In the genomic region with DNA sequence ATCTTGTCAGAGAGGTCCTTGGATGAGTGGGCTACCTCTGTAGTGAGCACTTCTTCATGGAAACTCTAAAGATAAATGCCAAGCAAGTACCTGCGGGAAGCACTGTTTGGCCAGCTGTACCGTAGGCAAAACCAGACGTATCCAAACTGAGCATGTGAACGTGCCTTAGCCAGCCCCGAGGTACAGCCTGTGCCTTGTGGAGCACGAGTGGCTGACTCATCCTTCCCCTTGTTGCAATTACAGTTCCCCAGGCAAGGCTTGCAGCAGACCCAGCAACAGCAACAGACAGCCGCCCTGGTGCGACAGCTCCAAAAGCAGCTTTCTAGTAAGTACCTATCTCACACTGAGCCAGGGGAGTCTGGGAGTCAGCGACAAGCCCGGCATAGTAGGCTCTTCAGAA, we compare ENCODE assay signal across 9 mouse cellular contexts. TPM values are rescaled to one million over a fixed set of nuclear protein-coding genes. Genes with fewer than 3 reads are reported as not detected.
DNase-seq lines count a peak whose midpoint lies in the region; ATAC-seq lines count a peak whose summit lies in the region.
"Had no signal": no experiment of that assay in that cellular context is flagged by ENCODE, and none has a peak within 500 bp of the region (broad histone marks: within the 10 kb centered on the region; RNA-seq: fewer than 3 reads in every experiment).

No protein-coding gene starts in this region.

- no peaks in the 10 kb centered on the region for H3K36me3 ChIP-seq in midbrain, embryonic 13.5 days
- H3K36me3 ChIP-seq in midbrain, embryonic 16.5 days (ENCODE audit: control insufficient read depth, insufficient read depth, low read length), result no peaks in the 10 kb centered on the region
- H3K36me3 ChIP-seq in forebrain, embryonic 14.5 days (ENCODE audit: control insufficient read depth, insufficient read depth, low read length), result 0 out of 2 replicates have a peak, but pooled peaks cover 2% of the 10 kb centered on the region

- H3K27me3 ChIP-seq in midbrain, embryonic 13.5 days, result no peaks in the 10 kb centered on the region
- no peaks in the 10 kb centered on the region for H3K27me3 ChIP-seq in midbrain, embryonic 16.5 days (ENCODE audit: control insufficient read depth, insufficient read depth, low read depth, low read length)
- H3K27me3 ChIP-seq in forebrain, embryonic 14.5 days (replicated peaks; ENCODE audit: control insufficient read depth, insufficient read depth, low read length), result no peaks in the 10 kb centered on the region
- H3K27me3 ChIP-seq: neural tube, embryonic 13.5 days had no signal

- no peak overlapping the region for H3K4me2 ChIP-seq in midbrain, embryonic 13.5 days (replicated peaks)
- H3K4me2 ChIP-seq in midbrain, embryonic 16.5 days (ENCODE audit: low read length), result no peak overlapping the region
- no peak overlapping the region for H3K4me2 ChIP-seq in forebrain, embryonic 14.5 days (ENCODE audit: low read length)
- H3K4me2 ChIP-seq: neural tube, embryonic 13.5 days had no signal

- ATAC-seq in frontal cortex, adult (ENCODE audit: low TSS enrichment), result peak; percentile 98
- ATAC-seq in midbrain, embryonic 13.5 days, result peak; percentile 14; the same call in 1 of the 2 replicates
- ATAC-seq in midbrain, embryonic 16.5 days, result no peak
- peak; percentile 95 for ATAC-seq in neutrophil, adult 5-6 weeks (ENCODE audit: extremely low read depth, insufficient number of reproducible peaks, low FRiP score, poor library complexity, severe bottlenecking)
- no peak for ATAC-seq in forebrain, embryonic 14.5 days

- H3K9ac ChIP-seq in midbrain, embryonic 13.5 days (replicated peaks), result no peak overlapping the region
- no peak overlapping the region for H3K9ac ChIP-seq in midbrain, embryonic 16.5 days (ENCODE audit: low read depth, low read length)
- no peak overlapping the region for H3K9ac ChIP-seq in forebrain, embryonic 14.5 days (ENCODE audit: low read length)
- H3K9ac ChIP-seq: neural tube, embryonic 13.5 days had no signal

- H3K9me3 ChIP-seq in midbrain, embryonic 13.5 days, result no peaks in the 10 kb centered on the region
- H3K9me3 ChIP-seq in midbrain, embryonic 16.5 days (replicated peaks; ENCODE audit: control insufficient read depth, low read length, poor library complexity, severe bottlenecking), result no peaks in the 10 kb centered on the region
- H3K9me3 ChIP-seq in forebrain, embryonic 14.5 days (replicated peaks; ENCODE audit: control insufficient read depth, low read length), result no peaks in the 10 kb centered on the region
- H3K9me3 ChIP-seq: neural tube, embryonic 13.5 days had no signal

- H3K4me3 ChIP-seq in midbrain, embryonic 13.5 days (replicated peaks), result no peak overlapping the region
- no peak overlapping the region for H3K4me3 ChIP-seq in midbrain, embryonic 16.5 days (ENCODE audit: low read depth, low read length)
- H3K4me3 ChIP-seq in forebrain, embryonic 14.5 days (ENCODE audit: low read depth, low read length), result no peak overlapping the region
- H3K4me3 ChIP-seq: neural tube, embryonic 13.5 days had no signal

- no peaks in the 10 kb centered on the region for H3K4me1 ChIP-seq in midbrain, embryonic 13.5 days (replicated peaks)
- no peaks in the 10 kb centered on the region for H3K4me1 ChIP-seq in midbrain, embryonic 16.5 days (ENCODE audit: control insufficient read depth, insufficient read depth, low read length)
- no peaks in the 10 kb centered on the region for H3K4me1 ChIP-seq in forebrain, embryonic 14.5 days (ENCODE audit: control insufficient read depth, insufficient read depth, low read length)
- H3K4me1 ChIP-seq: neural tube, embryonic 13.5 days had no signal

- DNase-seq in frontal cortex, postnatal 10 days (ENCODE audit: low spot score in 2 of 2), result no peak
- DNase-seq in layer of hippocampus, adult 8-10 months (ENCODE audit: low spot score in 2 of 2), result peak; percentile 63 to 65
- DNase-seq in natural killer cell, adult 2 months (ENCODE audit: low spot score in 2 of 2), result no peak
- no peak for DNase-seq in forebrain, embryonic 14.5 days (ENCODE audit: low spot score)

- WGBS in midbrain, embryonic 13.5 days, result 93% methylated on average over 10 of the region's 10 CpGs
- whole genome bisulfite sequencing in midbrain, embryonic 16.5 days, result 93% methylated on average over 10 of the region's 10 CpGs
- WGBS in forebrain, embryonic 14.5 days, result 90% methylated on average over 10 of the region's 10 CpGs

- no peak overlapping the region for H3K27ac ChIP-seq in midbrain, embryonic 13.5 days
- no peak overlapping the region for H3K27ac ChIP-seq in midbrain, embryonic 16.5 days (ENCODE audit: low read length)
- no peak overlapping the region for H3K27ac ChIP-seq in forebrain, embryonic 14.5 days (ENCODE audit: low read depth, low read length)
- H3K27ac ChIP-seq: neural tube, embryonic 13.5 days had no signal

RNA-seq across cellular contexts. Expression of a gene that starts 31.6 kb away (rescaled TPM):
- polyA plus RNA-seq in midbrain, embryonic 13.5 days (2015; fragmentation: Nextera tagmentation; extraction: Ambion mirVana), result 2.1 and 2.5 TPM in 2 replicates
- 2.9 and 3.1 TPM in 2 replicates for polyA plus RNA-seq in midbrain, embryonic 16.5 days (2015; fragmentation: Nextera tagmentation; extraction: Ambion mirVana)
- 1 to 10 TPM; 2.0 to 4.2 (median 3.1) TPM for total RNA-seq in layer of hippocampus, adult 8-10 months (2022)
- total RNA-seq in neutrophil, adult 5-6 weeks (2017), result 0.12 TPM in 2 replicates
- polyA plus RNA-seq in forebrain, embryonic 14.5 days (2014; fragmentation: Nextera tagmentation; extraction: Ambion mirVana), result 1.7 TPM in 2 replicates

RNA-seq across cellular contexts. Expression of a gene that starts 49.9 kb away (rescaled TPM):
- polyA plus RNA-seq in midbrain, embryonic 13.5 days (2015; fragmentation: Nextera tagmentation; extraction: Ambion mirVana), result 5.9 and 6.4 TPM in 2 replicates
- polyA plus RNA-seq in midbrain, embryonic 16.5 days (2015; fragmentation: Nextera tagmentation; extraction: Ambion mirVana), result 4.9 and 6.4 TPM in 2 replicates
- 100 to 1,000 TPM in 2 of 4 experiments, 10 to 100 TPM in 2; 41.7 to 102 (median 71.7) TPM for total RNA-seq in layer of hippocampus, adult 8-10 months (2022)
- total RNA-seq in neutrophil, adult 5-6 weeks (2017), result 15.8 and 18.3 TPM in 2 replicates
- polyA plus RNA-seq in forebrain, embryonic 14.5 days (2014; fragmentation: Nextera tagmentation; extraction: Ambion mirVana), result 9.2 and 10.9 TPM in 2 replicates

Comparison
In these comparisons a context has a peak if more than half of its experiments do, and no peak if none do; other contexts are left out.
1. ATAC-seq: peak in frontal cortex, adult (single experiment), midbrain, embryonic 13.5 days (single experiment) and neutrophil, adult 5-6 weeks (single experiment); none in midbrain, embryonic 16.5 days (single experiment) and forebrain, embryonic 14.5 days (single experiment).
2. DNase-seq: peak in layer of hippocampus, adult 8-10 months (2 of 2); none in frontal cortex, postnatal 10 days (0 of 2), natural killer cell, adult 2 months (0 of 2) and forebrain, embryonic 14.5 days (single experiment).